Mouse (Mus musculus): ENCODE measurements at regions not wholly inside any gene's neighbourhood (a gene's known extent, or its start where the extent isn't known, plus 50 kb on each side); places are given as distances from the start of the nearest gene placed in this dataset.
A peak's percentile ranks its signal among the peaks of the same experiment; 100 is the strongest.

DNA sequence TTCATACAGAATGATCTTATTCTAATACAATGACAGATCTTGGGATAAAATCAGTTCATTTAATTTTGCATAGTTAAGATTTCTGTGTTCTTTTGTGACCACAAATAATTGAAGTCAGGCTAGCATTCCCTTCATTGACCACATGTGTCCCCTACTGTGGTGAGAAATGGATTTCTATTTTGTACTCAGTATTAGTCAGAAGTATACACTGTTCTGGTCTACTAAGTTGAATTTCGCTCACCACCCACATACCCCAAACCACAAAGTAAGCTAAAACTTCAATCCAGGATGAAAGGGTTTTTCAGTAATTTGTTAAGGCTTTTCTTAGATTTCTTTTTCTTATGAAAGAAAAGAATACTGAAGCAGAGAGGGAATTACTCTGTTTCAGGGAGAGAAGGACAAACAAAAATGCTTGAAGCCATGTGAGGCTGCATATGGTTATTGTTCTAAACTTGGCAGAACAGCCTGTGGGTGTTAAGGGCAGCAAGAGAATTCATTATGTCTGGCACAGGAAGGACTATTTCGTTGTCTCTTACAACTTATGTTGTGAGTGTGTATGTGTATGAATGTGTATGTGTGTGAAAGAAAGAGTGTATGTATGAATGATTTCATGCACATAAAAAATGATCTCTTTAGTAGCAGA, 928.3 kb downstream of the Robo2 start:
- Histone ChIP-seq H3K4me2 (ENCODE audit: low read depth, low read length) (no peak overlapping the region), H3K4me3 (ENCODE audit: low read depth, low read length) (no peak overlapping the region), H3K9me3 (replicated peaks; ENCODE audit: control insufficient read depth, low read length) (no peaks in the 10 kb centered on the region), H3K27me3 (ENCODE audit: control insufficient read depth, insufficient read depth, low read length) (no peaks in the 10 kb centered on the region), H3K9ac (replicated peaks; ENCODE audit: low read depth, low read length) (no peak overlapping the region), H3K27ac (ENCODE audit: low read depth) (0 out of 2 replicates have a peak overlapping the region, but pooled peaks have one; percentile 91), H3K36me3 (replicated peaks; ENCODE audit: control insufficient read depth, insufficient read depth, low read length) (no peaks in the 10 kb centered on the region), H3K4me1 (ENCODE audit: control insufficient read depth, insufficient read depth) (peaks cover 5% of the 10 kb centered on the region)
- ATAC-seq (ENCODE audit: insufficient read depth, low read depth) (no peak), DNase-seq (ENCODE audit: low spot score) (no peak)
- no peak for TF ChIP-seq EP300 (IDR thresholded peaks at IDR 0.05; ENCODE audit: low read depth)
- no peak for TF ChIP-seq CTCF (IDR thresholded peaks at IDR 0.05; ENCODE audit: low read depth)
- 80% methylated on average over 2 of the region's 2 CpGs for WGBS

DNA sequence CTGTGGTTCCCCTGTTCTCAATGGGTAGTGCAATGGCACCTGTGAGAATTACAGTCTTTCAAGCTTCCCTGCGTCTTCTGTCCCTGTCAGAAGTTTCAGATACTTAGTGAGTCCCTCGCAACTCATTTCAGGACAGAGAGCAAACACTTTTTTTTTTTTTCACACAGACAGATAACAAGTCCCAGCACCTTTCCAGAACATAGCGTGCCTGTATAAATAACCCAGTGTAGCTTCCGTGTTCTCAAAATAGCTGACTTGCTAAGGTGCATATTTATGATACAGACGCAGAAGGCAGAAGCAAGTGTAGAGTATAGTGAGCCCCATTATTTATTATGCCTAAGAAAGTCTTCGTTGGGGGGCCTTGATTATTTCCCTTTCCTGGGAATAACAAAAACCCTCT, 929.4 kb downstream of the Robo2 start:
- peak; percentile 93 for ATAC-seq (ENCODE audit: insufficient read depth, low read depth)
- no peak overlapping the region for H3K4me3 ChIP-seq (ENCODE audit: low read depth, low read length)
- H3K4me1 ChIP-seq (ENCODE audit: control insufficient read depth, insufficient read depth) = peaks cover 5% of the 10 kb centered on the region
- no peaks in the 10 kb centered on the region for H3K9me3 ChIP-seq (replicated peaks; ENCODE audit: control insufficient read depth, low read length)
- H3K27me3 ChIP-seq (ENCODE audit: control insufficient read depth, insufficient read depth, low read length) = no peaks in the 10 kb centered on the region
- DNase-seq (ENCODE audit: low spot score) = peak; percentile 82
- H3K4me2 ChIP-seq (ENCODE audit: low read depth, low read length) = no peak overlapping the region
- WGBS = 31% methylated on average over 6 of the region's 6 CpGs
- H3K27ac ChIP-seq (ENCODE audit: low read depth) = peak overlapping the region; percentile 91
- no peaks in the 10 kb centered on the region for H3K36me3 ChIP-seq (replicated peaks; ENCODE audit: control insufficient read depth, insufficient read depth, low read length)
- TF ChIP-seq CTCF (IDR thresholded peaks at IDR 0.05; ENCODE audit: low read depth) = no peak
- peak; percentile 86 for TF ChIP-seq EP300 (IDR thresholded peaks at IDR 0.05; ENCODE audit: low read depth)
- H3K9ac ChIP-seq (replicated peaks; ENCODE audit: low read depth, low read length) = no peak overlapping the region

DNA sequence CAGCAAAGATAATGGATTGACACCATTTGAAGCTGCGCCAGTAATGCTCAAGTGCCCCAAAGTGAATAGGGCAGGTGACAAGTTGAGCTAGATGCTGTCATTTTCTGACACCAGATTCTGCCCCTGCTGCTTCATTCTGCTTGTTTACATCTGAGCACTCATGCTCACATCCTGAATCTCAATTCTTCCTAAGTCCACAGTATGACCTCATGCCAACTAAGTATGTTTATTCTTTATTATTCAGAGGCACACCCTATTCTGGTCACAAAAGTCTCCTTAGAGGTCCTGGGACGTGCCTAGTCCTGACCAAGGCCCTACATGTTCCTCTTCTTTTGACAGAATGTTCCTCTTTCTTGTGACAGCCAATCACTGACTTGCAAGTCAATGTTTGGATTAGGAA, 938.1 kb downstream of the Robo2 start:
- H3K9ac ChIP-seq (replicated peaks; ENCODE audit: low read depth, low read length) = no peak overlapping the region
- H3K4me2 ChIP-seq (ENCODE audit: low read depth, low read length) = no peak overlapping the region
- H3K4me3 ChIP-seq (ENCODE audit: low read depth, low read length) = no peak overlapping the region
- H3K27me3 ChIP-seq (ENCODE audit: control insufficient read depth, insufficient read depth, low read length) = no peaks in the 10 kb centered on the region
- DNase-seq (ENCODE audit: low spot score) (no peak), ATAC-seq (ENCODE audit: insufficient read depth, low read depth) (no peak)
- no peaks in the 10 kb centered on the region for H3K36me3 ChIP-seq (replicated peaks; ENCODE audit: control insufficient read depth, insufficient read depth, low read length)
- no peak for TF ChIP-seq CTCF (IDR thresholded peaks at IDR 0.05; ENCODE audit: low read depth)
- no peak for TF ChIP-seq EP300 (IDR thresholded peaks at IDR 0.05; ENCODE audit: low read depth)
- H3K9me3 ChIP-seq (replicated peaks; ENCODE audit: control insufficient read depth, low read length) = no peaks in the 10 kb centered on the region
- peaks cover 5% of the 10 kb centered on the region for H3K4me1 ChIP-seq (ENCODE audit: control insufficient read depth, insufficient read depth)
- H3K27ac ChIP-seq (ENCODE audit: low read depth) = no peak overlapping the region
- 74% methylated on average over 2 of the region's 2 CpGs for WGBS

DNA sequence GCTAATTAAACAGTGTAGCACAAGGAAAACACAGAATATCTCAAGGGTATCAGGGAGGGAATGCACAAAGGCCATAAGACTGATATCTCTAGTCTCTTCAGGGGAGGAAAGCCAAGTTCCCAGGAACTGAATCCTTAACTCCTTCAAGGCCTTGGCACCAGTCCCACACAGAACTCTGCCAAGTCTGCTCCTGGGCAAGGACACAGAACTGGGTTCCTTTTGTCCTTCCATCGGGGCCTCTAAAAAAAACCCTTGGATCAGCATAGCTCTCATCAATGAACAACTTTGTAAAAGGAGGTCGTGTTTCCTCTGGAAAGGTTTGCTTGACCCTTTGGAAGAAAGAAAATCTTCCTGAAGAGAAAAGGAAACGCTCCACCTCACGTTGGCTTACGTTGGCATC, 940.1 kb downstream of the Robo2 start:
- Histone ChIP-seq H3K4me2 (ENCODE audit: low read depth, low read length) (no peak overlapping the region), H3K9ac (replicated peaks; ENCODE audit: low read depth, low read length) (no peak overlapping the region), H3K27ac (ENCODE audit: low read depth) (no peak overlapping the region), H3K27me3 (ENCODE audit: control insufficient read depth, insufficient read depth, low read length) (no peaks in the 10 kb centered on the region), H3K9me3 (replicated peaks; ENCODE audit: control insufficient read depth, low read length) (no peaks in the 10 kb centered on the region), H3K4me3 (ENCODE audit: low read depth, low read length) (no peak overlapping the region), H3K4me1 (ENCODE audit: control insufficient read depth, insufficient read depth) (peaks cover 5% of the 10 kb centered on the region), H3K36me3 (replicated peaks; ENCODE audit: control insufficient read depth, insufficient read depth, low read length) (no peaks in the 10 kb centered on the region)
- 47% methylated on average over 5 of the region's 5 CpGs for WGBS
- DNase-seq (ENCODE audit: low spot score) (no peak), ATAC-seq (ENCODE audit: insufficient read depth, low read depth) (no peak)
- no peak for TF ChIP-seq CTCF (IDR thresholded peaks at IDR 0.05; ENCODE audit: low read depth)
- no peak for TF ChIP-seq EP300 (IDR thresholded peaks at IDR 0.05; ENCODE audit: low read depth)

DNA sequence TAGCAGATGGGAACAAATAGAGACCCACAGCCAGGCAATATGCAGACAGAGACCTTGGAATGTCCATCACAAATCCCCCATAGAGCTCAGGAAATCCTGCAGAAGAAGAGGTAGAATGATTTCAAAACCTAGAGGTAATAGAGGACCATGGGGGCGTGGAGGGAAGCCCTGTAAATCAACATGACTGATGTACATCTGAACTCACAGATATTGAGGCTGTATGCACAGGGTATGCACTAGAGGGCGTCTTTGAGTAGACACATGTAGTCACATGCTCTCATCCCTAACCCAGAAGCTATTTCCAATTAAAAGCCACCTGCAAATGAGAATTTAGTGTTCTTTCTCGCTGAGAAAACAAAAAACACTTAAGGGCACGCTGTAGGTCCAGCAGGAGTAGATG, 941.1 kb downstream of the Robo2 start:
- H3K4me1 ChIP-seq (ENCODE audit: control insufficient read depth, insufficient read depth) = peaks cover 5% of the 10 kb centered on the region

DNA sequence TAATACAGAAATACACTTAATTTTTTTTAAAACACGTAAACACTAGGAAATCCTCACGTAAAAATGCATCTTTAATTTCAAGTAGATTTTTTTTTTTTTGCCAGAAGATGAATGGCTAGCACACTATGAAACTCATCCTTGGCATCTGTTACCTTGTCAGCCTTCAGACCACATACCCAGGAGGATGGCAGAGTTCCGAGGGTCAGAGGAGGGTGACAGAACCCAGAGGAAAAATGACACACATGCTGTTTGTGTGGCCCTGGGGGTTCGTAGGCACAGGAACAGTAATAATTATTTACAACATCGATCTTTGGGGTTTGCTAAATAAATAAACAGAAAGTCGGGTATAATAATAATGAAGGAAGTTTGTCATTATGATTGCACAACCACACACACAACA, 945.3 kb downstream of the Robo2 start:
- Histone ChIP-seq H3K36me3 (replicated peaks; ENCODE audit: control insufficient read depth, insufficient read depth, low read length) (no peaks in the 10 kb centered on the region), H3K9ac (replicated peaks; ENCODE audit: low read depth, low read length) (no peak overlapping the region), H3K27me3 (ENCODE audit: control insufficient read depth, insufficient read depth, low read length) (no peaks in the 10 kb centered on the region), H3K4me3 (ENCODE audit: low read depth, low read length) (no peak overlapping the region), H3K4me1 (ENCODE audit: control insufficient read depth, insufficient read depth) (no peaks in the 10 kb centered on the region), H3K9me3 (replicated peaks; ENCODE audit: control insufficient read depth, low read length) (no peaks in the 10 kb centered on the region), H3K27ac (ENCODE audit: low read depth) (no peak overlapping the region), H3K4me2 (ENCODE audit: low read depth, low read length) (no peak overlapping the region)
- ATAC-seq (ENCODE audit: insufficient read depth, low read depth) (no peak), DNase-seq (ENCODE audit: low spot score) (no peak)
- TF ChIP-seq EP300 (IDR thresholded peaks at IDR 0.05; ENCODE audit: low read depth) (no peak), CTCF (IDR thresholded peaks at IDR 0.05; ENCODE audit: low read depth) (no peak)
- WGBS = 79% methylated on average over 6 of the region's 6 CpGs

More for the DNA sequence above, 941.1 kb downstream of the Robo2 start:
- no peak for ATAC-seq (ENCODE audit: insufficient read depth, low read depth)
- Histone ChIP-seq H3K27ac (ENCODE audit: low read depth) (no peak overlapping the region), H3K27me3 (ENCODE audit: control insufficient read depth, insufficient read depth, low read length) (no peaks in the 10 kb centered on the region), H3K36me3 (replicated peaks; ENCODE audit: control insufficient read depth, insufficient read depth, low read length) (no peaks in the 10 kb centered on the region), H3K9ac (replicated peaks; ENCODE audit: low read depth, low read length) (no peak overlapping the region), H3K4me3 (ENCODE audit: low read depth, low read length) (no peak overlapping the region), H3K9me3 (replicated peaks; ENCODE audit: control insufficient read depth, low read length) (no peaks in the 10 kb centered on the region), H3K4me2 (ENCODE audit: low read depth, low read length) (no peak overlapping the region)
- no peak for DNase-seq (ENCODE audit: low spot score)
- WGBS = 60% methylated on average over 4 of the region's 4 CpGs
- TF ChIP-seq EP300 (IDR thresholded peaks at IDR 0.05; ENCODE audit: low read depth) = no peak

Measured in heart, postnatal 0 days (tissue).